Mouse (Mus musculus): ENCODE measurements around the gene Mpig6b. TPM values are rescaled to one million over a fixed set of nuclear protein-coding genes. Genes with fewer than 3 reads are reported as not detected.

Mpig6b gene
- polyA plus RNA-seq, 1 experiment: not detected

- Histone ChIP-seq H3K4me2 (ENCODE audit: low read depth) (no peak overlapping the region), H3K27me3 (ENCODE audit: control insufficient read depth, insufficient read depth, insufficient read length) (no peaks in the 10 kb centered on the region), H3K4me3 (no peak overlapping the region), H3ac (ENCODE audit: control insufficient read depth, insufficient read length) (no peak overlapping the region), H3K79me2 (ENCODE audit: control insufficient read depth, insufficient read depth) (no peaks in the 10 kb centered on the region), H3K36me3 (ENCODE audit: control insufficient read depth, insufficient read depth) (peaks cover 4% of the 10 kb centered on the region)
- TF ChIP-seq TCF12 (IDR thresholded peaks at IDR 0.05; ENCODE audit: insufficient read depth, poor library complexity, severe bottlenecking): no peak
- peak in 1 of 3 experiments; percentile 28 for TF ChIP-seq MYOD1 (IDR thresholded peaks at IDR 0.05; ENCODE audit: control insufficient read depth in 1 of 3, insufficient read length in 2 of 3, low read depth in 2 of 3)
Measured at GRCm38 (mm10) chr17:35102299-35102698, 36.3 kb upstream of the Mpig6b start.

- no peak overlapping the region for H3K4me3 ChIP-seq
- H3K79me2 ChIP-seq (ENCODE audit: control insufficient read depth, insufficient read depth): no peaks in the 10 kb centered on the region
- H3ac ChIP-seq (ENCODE audit: control insufficient read depth, insufficient read length): no peak overlapping the region
- H3K4me2 ChIP-seq (ENCODE audit: low read depth): no peak overlapping the region
- TF ChIP-seq POLR2AphosphoS2 (IDR thresholded peaks at IDR 0.05; ENCODE audit: insufficient read length, low read depth) (no peak), TCF3 (IDR thresholded peaks at IDR 0.05; ENCODE audit: insufficient read length, low read depth) (no peak), MYOD1 (IDR thresholded peaks at IDR 0.05; ENCODE audit: control insufficient read depth in 1 of 3, insufficient read length in 2 of 3, low read depth in 2 of 3) (no peak), MYOG (IDR thresholded peaks at IDR 0.05; ENCODE audit: control insufficient read depth in 1 of 3, insufficient read depth in 1 of 3, insufficient read length in 2 of 3, low read depth in 2 of 3) (no peak), TCF12 (IDR thresholded peaks at IDR 0.05; ENCODE audit: insufficient read depth, poor library complexity, severe bottlenecking) (no peak), USF1 (IDR thresholded peaks at IDR 0.05; ENCODE audit: low read depth) (no peak), REST (IDR thresholded peaks at IDR 0.05; ENCODE audit: insufficient read depth, insufficient read length) (no peak), E2F4 (IDR thresholded peaks at IDR 0.05; ENCODE audit: insufficient read depth) (no peak), SRF (IDR thresholded peaks at IDR 0.05; ENCODE audit: control insufficient read depth, insufficient read length, low read depth) (no peak), POLR2A (IDR thresholded peaks at IDR 0.05; ENCODE audit: insufficient read length, low read depth) (no peak), CEBPB (IDR thresholded peaks at IDR 0.05; ENCODE audit: insufficient read depth, poor library complexity, severe bottlenecking) (no peak), MAX (IDR thresholded peaks at IDR 0.05; ENCODE audit: low read depth) (no peak)
- no peaks in the 10 kb centered on the region for H3K27me3 ChIP-seq (ENCODE audit: control insufficient read depth, insufficient read depth, insufficient read length)
- peaks cover 4% of the 10 kb centered on the region for H3K36me3 ChIP-seq (ENCODE audit: control insufficient read depth, insufficient read depth)
Measured at GRCm38 (mm10) chr17:35101161-35101560, 35.2 kb upstream of the Mpig6b start.

DNA sequence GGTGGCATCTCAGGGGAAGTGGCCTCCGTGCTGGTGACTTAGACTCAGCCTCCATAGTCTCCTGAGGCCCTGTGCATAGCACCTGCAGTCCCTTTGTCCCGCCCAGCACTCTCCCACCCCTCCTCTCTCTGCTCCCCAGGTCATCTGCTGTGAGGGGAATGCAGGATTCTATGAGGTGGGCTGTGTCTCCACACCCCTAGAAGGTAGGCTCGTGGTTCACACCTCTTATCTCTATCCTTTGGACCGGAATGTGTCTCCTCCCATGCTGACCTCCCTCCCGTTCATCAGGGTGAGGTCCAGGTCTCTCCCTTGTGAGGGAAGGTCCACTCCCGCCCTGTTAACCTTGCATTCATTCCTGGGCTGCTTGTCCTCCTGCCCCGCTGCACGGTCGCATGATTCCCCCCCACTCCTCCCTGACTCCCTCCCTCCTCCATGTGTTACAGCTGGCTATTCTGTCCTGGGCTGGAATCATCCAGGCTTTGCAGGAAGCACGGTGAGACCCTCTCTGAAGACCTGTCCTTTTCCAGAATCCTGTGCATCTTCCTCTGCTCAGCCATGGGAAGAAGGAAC lies 34.3 kb upstream of the Mpig6b start:
- no peak overlapping the region for H3K4me2 ChIP-seq (ENCODE audit: low read depth)
- H3ac ChIP-seq (ENCODE audit: control insufficient read depth, insufficient read length): no peak overlapping the region
- no peak for TF ChIP-seq SRF (IDR thresholded peaks at IDR 0.05; ENCODE audit: control insufficient read depth, insufficient read length, low read depth)
- no peak for TF ChIP-seq USF1 (IDR thresholded peaks at IDR 0.05; ENCODE audit: low read depth)
- TF ChIP-seq MYOD1 (IDR thresholded peaks at IDR 0.05; ENCODE audit: control insufficient read depth in 1 of 3, insufficient read length in 2 of 3, low read depth in 2 of 3): no peak
- H3K79me2 ChIP-seq (ENCODE audit: control insufficient read depth, insufficient read depth): no peaks in the 10 kb centered on the region
- H3K27me3 ChIP-seq (ENCODE audit: control insufficient read depth, insufficient read depth, insufficient read length): no peaks in the 10 kb centered on the region
- H3K36me3 ChIP-seq (ENCODE audit: control insufficient read depth, insufficient read depth): peaks cover 4% of the 10 kb centered on the region
- no peak overlapping the region for H3K4me3 ChIP-seq

DNA sequence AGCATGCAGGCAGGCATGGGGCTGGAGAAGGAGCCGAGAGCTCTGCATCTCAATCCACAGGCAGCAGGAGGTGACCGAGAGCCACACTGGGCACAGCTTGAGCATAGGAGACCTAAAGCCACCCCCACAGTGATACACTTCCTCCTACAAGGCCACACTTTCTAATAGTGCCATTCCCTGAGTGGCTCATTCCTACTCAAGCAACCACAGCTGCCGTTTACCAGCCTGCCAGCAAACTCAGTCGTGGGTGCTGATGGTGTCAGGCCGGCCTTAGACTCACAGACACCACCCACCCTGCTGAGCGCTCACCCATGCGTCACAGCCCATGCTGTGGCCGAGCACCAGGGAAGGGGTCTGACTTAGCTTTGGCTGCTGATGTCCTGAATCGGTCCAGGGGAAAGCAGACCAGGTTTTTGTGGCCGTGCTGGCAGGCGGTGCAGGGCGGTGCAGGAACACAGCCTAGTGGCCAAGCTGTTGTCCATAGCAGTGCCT lies 31.2 kb upstream of the Mpig6b start:
- no peak overlapping the region for H3ac ChIP-seq (ENCODE audit: control insufficient read depth, insufficient read length)
- no peak overlapping the region for H3K4me2 ChIP-seq (ENCODE audit: low read depth)
- H3K27me3 ChIP-seq (ENCODE audit: control insufficient read depth, insufficient read depth, insufficient read length): no peaks in the 10 kb centered on the region
- TF ChIP-seq TCF3 (IDR thresholded peaks at IDR 0.05; ENCODE audit: insufficient read length, low read depth) (no peak), SRF (IDR thresholded peaks at IDR 0.05; ENCODE audit: control insufficient read depth, insufficient read length, low read depth) (no peak), MYOG (IDR thresholded peaks at IDR 0.05; ENCODE audit: control insufficient read depth in 1 of 3, insufficient read depth in 1 of 3, insufficient read length in 2 of 3, low read depth in 2 of 3) (no peak), E2F4 (IDR thresholded peaks at IDR 0.05; ENCODE audit: insufficient read depth) (no peak), MAX (IDR thresholded peaks at IDR 0.05; ENCODE audit: low read depth) (no peak), CEBPB (IDR thresholded peaks at IDR 0.05; ENCODE audit: insufficient read depth, poor library complexity, severe bottlenecking) (no peak), POLR2A (IDR thresholded peaks at IDR 0.05; ENCODE audit: insufficient read length, low read depth) (no peak), REST (IDR thresholded peaks at IDR 0.05; ENCODE audit: insufficient read depth, insufficient read length) (no peak), TCF12 (IDR thresholded peaks at IDR 0.05; ENCODE audit: insufficient read depth, poor library complexity, severe bottlenecking) (no peak)
- peaks cover 4% of the 10 kb centered on the region for H3K36me3 ChIP-seq (ENCODE audit: control insufficient read depth, insufficient read depth)
- H3K79me2 ChIP-seq (ENCODE audit: control insufficient read depth, insufficient read depth): no peaks in the 10 kb centered on the region
- no peak overlapping the region for H3K4me3 ChIP-seq

DNA sequence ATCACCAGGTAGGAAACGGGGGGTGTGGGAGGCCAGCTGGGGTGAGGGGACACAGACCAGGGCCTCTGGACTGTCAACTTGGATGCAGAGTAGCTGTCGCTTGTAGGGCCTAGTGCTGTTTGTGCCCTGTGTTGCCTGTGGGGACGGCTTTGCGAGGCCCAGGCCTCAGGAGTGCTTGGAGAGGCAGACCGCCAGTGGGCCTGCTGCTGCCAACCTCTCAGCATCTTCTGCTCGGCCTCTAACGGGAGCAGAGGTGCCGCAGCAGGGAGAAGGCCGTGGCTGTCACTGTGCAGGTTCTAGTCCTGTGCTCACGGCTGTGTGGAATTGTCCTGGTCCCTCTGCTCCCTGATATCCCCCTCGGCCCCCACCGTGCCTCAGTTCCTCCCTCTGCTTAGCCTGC lies 30.6 kb upstream of the Mpig6b start:
- Histone ChIP-seq H3ac (ENCODE audit: control insufficient read depth, insufficient read length) (no peak overlapping the region), H3K79me2 (ENCODE audit: control insufficient read depth, insufficient read depth) (no peaks in the 10 kb centered on the region), H3K4me3 (no peak overlapping the region), H3K4me2 (ENCODE audit: low read depth) (no peak overlapping the region), H3K36me3 (ENCODE audit: control insufficient read depth, insufficient read depth) (peaks cover 4% of the 10 kb centered on the region), H3K27me3 (ENCODE audit: control insufficient read depth, insufficient read depth, insufficient read length) (no peaks in the 10 kb centered on the region)
- TF ChIP-seq POLR2AphosphoS2 (IDR thresholded peaks at IDR 0.05; ENCODE audit: insufficient read length, low read depth) (no peak), CEBPB (IDR thresholded peaks at IDR 0.05; ENCODE audit: insufficient read depth, poor library complexity, severe bottlenecking) (no peak)
